Mouse (Mus musculus) frontal cortex, postnatal 10 days (tissue): ENCODE measurements around the gene Spock3.
"Not testable (repeated sequence)": the region's sequence is repeated elsewhere in the genome, so short reads cannot be mapped to it uniquely, and the experiment has no call there.

Source experiments
- DNase-seq, 2 experiments: peaks; one replicate each; pipeline ENCODE4 v3.0.0; 2022; ENCODE audit warnings: low spot score in 2 of 2, mixed read lengths in 1 of 2

Gene Spock3

DNA sequence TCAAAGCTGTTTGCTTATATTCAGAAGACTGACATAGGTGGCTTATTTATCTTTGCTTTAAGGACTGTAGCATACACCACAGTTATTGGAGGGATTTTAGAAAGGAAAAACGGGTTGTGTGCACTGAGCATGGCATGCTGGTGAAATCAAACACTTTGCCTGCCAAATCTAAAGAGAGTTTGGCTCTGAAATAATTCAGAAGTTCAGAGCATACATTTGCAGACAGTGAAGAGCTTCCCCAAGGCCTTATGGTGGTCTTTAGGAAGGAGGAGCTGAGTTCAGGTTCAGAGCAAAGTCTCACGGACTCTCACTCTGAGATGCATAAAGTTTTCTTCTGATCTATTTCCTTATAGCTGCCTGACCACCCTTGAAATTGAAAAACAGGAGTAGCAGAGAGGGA is at the start of gene Spock3:
Gene Spock3 (plus strand): TSS at position 301 of the 400 bp plus-strand sequence.
- no peak for DNase-seq

DNA sequence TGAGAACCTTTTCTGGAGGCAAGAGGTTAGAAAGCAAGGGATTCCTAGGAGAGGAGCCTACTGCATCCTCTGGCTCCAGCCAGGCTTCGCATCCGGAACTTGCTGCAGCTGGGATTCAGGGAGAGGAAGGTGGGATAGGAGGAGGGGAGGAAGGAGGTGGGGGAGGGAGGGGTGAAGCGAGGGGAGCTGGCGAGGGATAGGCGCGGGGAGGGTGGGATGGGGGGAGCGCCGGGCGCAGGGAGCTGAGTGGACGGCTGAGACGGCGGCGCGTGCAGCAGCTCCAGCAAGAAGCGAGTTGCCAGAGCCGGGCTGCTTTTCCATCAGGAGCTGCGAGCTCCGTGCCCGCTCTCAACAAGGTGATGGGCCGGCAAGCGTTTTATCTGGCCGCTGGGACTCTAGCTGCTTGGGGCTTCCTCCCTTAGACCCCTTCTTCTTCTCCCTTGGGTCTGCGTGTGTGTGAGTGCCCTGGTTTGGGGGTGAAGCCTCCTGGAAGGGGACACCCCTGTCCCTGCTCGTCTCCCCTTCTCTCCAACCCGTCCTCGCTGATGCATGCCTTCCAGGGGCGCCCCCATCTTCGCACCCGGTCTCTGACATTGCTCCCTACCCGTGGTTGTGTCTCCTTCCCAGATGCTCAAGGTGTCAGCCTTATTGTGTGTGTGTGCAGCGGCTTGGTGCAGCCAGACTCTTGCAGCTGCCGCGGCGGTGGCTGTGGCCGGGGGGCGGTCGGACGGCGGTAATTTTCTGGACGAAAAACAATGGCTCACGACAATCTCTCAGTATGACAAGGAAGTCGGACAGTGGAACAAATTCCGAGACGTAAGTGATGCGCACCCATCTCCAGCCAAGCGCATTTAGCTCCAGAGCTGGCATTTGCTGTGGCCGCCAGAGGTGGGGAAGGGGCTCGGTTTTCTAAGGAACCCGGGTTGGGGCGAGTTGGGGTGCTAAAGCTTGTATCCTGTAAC is 645 bp downstream of the Spock3 start:
- DNase-seq = peak; percentile 11 to 49

DNA sequence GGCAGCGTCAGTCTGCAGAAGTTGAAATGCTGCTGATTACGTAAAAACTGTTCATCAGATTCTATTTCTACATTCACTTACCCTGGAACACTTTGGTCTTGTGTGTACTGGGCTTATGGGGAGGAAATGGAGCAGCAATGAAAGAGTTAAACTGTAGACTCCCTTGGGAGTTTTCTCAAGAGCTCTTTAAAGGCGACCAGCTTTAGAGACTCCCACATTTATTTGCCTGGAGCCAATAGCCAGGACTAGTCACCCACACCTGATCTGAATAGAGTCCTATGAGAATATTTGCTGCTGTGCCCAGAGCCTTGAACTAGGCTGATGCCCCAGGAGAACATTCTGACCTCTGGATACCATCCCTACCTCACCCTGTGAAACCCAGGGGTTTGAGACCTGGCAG is 1.7 kb downstream of the Spock3 start:
- peak in 1 of 2 experiments; percentile 8 for DNase-seq

DNA sequence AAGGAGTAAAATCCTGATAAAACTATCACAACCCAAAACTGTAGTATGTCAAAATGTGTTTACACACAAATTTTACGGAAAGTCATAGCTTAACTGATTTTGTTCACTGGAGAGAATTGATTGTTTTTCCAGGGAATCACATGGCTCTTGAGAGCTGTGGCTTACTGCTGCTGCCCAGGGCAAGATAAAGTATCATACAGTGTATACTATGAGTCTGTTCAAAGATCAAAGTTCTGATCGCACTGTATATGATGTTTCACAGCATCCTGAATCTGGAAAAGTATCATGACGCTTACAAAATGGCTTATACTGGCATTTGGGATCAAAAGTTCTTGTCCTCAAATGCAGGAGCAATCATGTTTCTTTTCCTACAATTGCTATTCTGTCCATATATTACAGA is 11.8 kb downstream of the Spock3 start:
- no peak for DNase-seq

DNA sequence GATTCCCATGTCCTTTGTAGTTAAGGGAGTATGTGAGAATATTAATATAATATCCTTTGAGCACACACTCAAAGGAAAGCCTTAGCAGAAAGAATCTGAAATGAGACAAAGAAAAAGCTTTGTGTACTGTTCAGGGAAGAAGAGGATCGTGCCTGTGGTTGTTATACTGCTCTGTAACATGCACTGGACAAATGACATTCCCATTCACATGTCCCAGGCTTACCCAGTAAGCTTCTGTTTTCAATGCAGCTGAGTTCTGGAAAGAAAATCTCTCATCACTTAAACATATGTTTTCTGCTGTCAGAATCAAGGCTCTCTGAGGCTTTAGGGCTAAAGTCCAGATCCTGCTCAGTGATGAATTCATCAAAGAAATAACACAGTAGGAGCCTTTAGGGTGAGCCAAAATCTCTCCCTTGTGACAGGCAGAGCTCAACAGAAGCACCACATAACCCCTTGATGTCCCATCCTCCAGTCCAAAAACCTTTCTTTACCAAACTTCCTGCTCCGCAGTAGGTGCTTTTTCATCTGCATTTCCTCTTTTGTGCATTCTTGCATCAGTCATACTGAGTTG is 19.1 kb downstream of the Spock3 start:
- no peak for DNase-seq

DNA sequence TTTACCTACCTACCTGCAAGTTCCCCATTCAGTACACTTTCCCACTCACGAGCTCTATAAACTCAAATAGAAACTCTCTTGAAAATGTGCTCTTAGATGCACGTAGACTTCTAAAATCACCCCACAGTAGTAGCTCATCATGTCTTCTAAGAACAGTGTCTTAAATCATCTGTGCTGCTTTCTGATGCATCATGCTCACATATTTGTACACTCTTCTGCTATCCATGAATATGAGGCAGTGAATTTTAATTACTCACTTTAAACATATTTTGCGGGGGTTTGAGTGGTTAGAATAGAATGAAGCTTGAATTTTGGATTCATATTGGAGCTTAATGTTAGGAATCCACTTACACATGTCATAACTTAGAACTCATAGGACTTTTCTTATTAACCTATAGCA is 138.2 kb downstream of the Spock3 start:
- no peak for DNase-seq

DNA sequence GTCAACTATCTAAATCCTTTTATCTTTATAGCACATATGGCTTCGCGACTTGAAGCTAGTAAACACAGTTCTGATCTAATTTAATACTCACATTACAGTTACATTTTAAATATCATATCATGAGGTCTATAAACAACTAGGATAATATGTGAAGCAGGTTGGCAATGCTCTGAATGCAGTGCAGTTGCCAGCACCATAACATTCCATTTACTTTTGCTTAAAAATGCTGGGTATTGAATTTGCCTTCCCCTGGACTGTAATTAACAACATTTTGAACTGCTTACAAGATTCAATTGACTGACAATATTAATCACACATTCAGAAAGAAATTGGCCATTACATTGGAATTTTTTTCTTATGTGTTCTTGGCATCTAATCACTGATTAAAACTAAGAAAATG is 147.4 kb downstream of the Spock3 start:
- no peak for DNase-seq

DNA sequence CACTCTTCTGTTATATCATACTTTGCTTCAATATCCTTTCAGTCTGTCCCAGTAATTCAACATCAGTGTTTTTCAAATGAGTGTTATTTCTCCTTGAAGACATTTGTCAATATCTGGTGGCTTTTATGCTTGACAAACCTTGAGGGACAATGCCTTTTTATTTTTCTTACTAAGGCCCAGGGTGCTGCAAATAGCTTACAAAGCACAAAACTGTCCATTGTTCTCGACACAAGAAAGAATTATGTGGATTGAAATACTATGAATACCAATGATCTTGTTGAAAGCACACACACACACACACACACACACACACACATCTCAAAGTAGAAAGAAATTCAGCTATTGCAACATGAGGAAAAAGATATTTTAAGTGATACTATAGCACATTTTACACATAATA is 159.0 kb downstream of the Spock3 start:
- DNase-seq = no peak

DNA sequence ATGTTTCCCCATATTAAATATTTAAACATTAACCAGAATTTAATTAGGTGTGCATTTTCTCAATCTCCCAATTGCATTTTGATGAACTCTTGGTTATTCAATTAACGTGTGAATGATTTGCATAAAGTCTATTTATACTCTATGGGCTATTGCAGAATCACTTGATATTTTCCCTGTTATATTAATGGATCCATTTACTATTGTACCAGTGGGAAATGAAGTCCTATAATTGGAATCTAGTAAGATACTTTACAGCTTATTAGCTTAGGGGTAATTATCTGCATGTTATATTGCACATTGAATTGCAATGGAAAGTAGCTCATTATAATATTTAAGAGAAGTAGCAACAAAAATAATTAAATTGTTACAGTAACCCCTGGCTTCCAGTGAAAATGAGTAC is 162.1 kb downstream of the Spock3 start:
- no peak for DNase-seq

DNA sequence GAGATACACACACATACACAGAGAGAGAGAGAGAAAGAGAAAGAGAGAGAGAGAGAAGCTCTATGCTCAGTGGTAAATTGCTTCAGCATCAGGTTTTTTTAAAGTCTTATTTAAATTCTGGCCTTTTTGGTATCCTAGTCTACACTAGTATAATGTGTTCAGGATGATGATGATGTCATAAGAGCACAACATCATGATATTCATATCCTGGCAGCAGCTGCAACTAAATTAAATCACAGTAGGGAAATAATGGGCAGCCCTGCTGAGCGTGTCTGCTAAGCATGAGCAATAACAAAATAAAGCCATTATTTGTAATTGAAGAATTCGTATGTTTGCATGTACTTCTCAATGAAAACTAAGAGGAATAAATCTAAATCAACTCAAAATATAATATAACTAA is 169.7 kb downstream of the Spock3 start:
- DNase-seq = no peak

DNA sequence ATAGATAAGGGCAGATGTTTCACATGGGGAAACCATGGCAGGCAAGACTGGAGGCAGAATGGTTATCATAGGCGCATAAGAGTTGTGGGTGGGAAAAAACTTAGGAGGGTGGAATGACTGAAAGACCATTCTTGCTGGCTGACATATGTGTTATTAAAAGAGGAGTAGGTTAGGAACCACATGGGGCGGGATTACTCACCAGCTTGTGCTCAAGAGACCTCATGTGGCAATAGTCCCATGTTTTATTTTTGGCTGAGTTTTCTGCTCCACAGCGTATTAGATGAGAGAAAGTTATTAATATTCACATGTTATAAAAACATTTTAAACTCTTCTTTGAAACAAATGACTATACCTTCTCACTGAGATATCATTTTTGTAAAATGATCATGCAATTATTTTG is 184.6 kb downstream of the Spock3 start:
- no peak for DNase-seq

DNA sequence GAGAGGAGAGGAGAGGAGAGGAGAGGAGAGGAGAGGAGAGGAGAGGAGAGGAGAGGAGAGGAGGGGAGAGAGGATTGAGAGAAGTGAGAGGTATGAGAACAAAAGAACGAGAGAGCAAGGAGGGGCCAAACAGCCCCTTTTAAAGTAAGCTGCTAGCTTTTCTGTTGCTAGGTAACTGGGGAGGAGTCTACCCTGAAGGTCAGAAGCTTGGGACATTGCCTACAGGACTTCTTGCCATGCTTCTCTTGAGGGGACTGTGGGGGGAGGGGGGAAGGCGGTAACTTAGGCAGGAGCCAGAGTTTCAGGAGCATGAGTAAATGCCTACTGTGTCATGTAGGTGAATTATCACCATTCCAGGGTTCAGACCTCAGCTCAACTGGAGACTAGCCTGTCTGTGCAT is 213.1 kb downstream of the Spock3 start:
- not testable (repeated sequence) for DNase-seq

DNA sequence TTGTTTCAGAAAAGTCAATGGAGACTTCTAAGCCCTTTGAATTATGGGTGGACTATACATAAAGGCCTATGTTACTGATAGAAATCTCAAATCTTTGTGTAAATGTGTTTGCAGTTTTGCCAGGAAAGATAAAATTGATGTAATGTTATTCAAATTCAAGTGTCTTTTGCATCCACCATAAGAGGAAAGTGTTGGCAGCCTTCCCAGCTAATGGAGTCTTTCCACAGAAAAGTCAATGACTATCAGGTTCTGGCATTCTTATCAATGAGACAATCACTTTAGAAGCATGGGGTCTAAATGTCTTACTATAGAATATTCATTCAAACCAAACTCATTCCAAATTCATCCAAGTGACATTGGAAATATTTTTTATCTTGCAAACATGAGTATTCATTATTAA is 214.5 kb downstream of the Spock3 start:
- no peak for DNase-seq

DNA sequence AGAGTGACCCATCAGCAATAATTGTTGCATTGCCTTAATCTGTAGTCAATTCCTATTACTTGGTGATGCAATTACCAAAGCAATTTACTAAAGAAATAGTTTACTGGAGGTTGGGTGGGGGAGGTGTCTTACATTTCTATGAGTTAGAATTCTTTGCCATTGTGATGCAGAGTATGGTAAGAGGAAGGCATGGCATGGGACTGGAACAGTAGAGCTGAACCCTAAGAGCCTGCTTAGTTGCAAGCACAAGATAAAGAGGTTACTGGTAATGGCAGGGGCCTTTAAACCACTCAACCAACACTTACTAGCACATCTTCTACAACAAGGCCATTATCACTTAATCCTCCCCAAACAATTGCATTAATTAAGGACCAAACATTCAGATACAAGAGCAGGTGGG is 219.1 kb downstream of the Spock3 start:
- no peak for DNase-seq

DNA sequence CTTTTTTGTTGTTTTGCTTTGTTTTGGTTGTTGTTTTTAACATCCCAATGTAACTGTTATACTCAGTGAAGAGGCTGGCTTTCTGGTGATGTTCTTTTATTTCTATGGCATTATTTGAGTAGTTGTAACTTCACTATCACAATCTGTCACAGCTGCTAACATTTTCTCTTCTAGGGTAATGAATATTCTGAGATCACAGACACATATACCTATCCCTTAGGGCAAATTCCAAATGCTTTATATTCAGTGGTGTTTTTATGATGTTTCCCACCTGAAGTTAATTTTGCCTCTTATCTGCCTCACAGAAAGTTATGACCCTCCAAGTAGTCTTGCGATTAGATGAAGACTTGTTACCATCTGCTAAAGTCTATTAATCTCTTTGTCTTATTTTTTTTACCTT is 230.5 kb downstream of the Spock3 start:
- no peak for DNase-seq

DNA sequence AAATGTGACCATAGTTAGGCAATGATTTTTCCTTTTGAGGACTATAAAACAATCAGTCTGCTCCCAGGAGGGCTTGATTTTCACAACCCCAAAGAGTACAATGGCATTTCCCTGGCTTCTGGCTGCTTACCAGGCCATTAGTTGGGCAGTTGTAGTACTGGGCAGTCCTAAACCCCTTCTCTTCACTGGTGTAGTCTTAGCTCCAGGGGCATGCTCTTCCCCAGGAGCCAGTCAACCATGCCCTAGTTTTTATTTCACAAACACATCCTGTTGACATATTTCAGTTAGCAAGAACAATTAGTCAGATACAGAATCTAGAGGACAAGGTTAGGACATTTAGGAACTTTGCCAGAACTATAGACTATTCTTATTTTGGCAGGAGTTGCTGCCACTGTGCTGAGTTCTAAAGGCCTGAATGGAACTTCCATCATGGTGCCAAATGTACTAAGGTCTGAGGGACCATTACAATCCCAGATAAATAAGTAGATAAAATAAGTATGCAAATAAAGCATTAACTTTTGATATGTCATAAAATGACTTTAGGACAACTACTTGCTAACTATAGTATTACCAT is 308.1 kb downstream of the Spock3 start:
- no peak for DNase-seq

DNA sequence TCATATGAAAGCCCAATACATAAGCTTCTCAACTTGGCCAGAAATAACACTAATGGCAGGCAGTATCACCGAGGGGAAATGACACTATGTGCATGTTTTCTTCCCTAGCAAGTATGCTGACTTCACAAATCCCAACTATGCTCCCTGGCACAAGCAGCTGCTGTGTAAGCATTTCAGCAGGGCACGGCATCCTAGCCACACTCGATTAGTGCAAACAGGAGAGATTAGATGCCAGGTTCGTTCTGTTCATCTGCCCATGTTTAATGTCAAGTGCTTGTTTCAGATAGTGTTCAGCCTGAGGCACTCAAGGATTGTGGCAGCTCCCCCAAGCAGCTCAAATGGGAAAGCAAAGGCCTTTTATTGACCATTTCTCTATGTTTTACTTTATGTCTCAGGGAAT is 311.7 kb downstream of the Spock3 start:
- no peak for DNase-seq

DNA sequence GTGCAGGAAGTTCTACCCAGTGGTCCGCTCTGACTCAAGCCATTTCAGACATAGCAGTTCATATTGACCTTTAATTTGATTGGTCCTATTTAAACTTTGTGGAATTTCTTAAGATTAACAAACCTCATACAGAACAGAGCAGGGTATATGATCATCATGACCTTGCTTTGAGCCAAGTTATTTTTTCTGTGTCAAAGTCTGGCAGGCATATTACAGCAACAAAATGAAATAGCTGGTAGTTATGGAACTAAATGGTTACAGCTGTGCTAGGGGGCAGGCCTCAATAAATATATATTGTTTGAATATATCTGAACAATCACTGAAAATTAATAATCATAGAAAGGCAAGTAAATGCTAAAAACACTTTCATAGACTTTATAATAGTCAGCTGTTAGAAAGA is 384.6 kb downstream of the Spock3 start:
- DNase-seq = no peak

DNA sequence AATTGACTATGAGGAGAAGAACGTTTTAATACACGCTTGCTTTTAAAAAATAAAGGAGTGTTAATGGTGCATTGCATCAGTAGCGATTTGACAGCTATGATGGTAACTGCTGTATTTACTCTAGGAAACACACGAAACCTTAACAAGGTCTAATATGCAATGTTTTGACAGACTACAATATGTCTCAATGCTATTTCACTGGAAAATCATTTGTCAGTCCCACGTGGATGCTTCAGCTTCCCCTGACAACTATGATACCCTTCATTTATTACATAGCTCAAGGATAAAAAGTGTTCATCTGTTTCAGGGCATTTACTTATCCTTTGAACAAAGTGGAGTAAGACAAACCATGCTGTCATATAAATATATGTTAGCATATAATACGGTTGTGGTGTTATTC is 417.8 kb downstream of the Spock3 start:
- no peak for DNase-seq

DNA sequence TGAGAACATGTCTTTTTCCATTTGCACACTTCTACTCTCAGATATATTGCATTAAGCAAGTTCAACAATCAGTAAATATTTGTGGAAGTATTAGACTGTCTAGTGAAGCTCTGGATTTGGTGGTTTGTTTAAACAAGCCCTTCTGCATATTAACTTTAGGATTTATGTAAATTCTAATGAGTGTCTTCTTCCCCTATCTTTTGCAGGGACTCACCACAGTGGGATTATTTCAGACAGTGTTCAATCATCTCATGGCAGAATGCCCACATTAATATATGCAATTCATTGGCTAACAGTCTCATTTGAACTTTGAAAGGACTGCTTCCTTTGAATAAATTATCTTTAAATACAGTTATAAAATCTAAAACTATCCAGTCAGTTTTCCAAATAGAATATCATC is 446.9 kb downstream of the Spock3 start:
- no peak for DNase-seq
